Mouse (Mus musculus) naive thymus-derived CD4-positive, alpha-beta T cell, adult 2 months (primary cell): ENCODE measurements at regions not wholly inside any gene's neighbourhood (a gene's known extent, or its start where the extent isn't known, plus 50 kb on each side); places are given as distances from the start of the nearest gene placed in this dataset.

Experiments
- DNase-seq: peaks from one replicate; pipeline ENCODE4 v3.0.0-alpha.2; 2011; ENCODE audit warnings: low read depth

GRCm38 (mm10) chr2:9795401-9795800 is 85.7 kb upstream of the 4930412O13Rik start:
- DNase-seq: no peak

GRCm38 (mm10) chr2:9801484-9801883 is 79.6 kb upstream of the 4930412O13Rik start:
- peak; percentile 52 for DNase-seq

GRCm38 (mm10) chr2:9804306-9804705 is 76.7 kb upstream of the 4930412O13Rik start:
- no peak for DNase-seq

GRCm38 (mm10) chr2:9805590-9805989 is 75.5 kb upstream of the 4930412O13Rik start:
- DNase-seq: no peak
